Mouse (Mus musculus): ENCODE measurements at regions not wholly inside any gene's neighbourhood (a gene's known extent, or its start where the extent isn't known, plus 50 kb on each side); places are given as distances from the start of the nearest gene placed in this dataset.

DNA sequence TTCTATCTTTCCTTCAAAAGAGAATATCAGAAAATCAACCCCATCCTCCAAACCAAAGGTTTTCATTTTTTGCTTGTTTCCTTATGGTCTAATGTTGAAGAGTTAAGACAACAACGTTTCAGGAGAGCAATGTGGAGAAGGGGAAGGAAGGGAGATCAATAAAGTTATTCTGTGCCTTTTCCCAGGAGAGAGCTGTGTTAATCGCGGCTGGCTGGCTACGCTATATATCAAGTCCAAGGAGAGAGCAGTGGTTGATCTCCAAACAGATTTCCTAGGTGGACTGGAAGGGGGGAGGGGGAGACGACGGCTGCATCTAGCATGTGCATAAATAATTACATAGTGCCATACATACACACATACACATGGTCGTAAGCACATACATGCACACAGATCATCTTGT is 404.3 kb upstream of the Ubash3b start:
- Histone ChIP-seq H3K27ac (no peak overlapping the region), H3K4me3 (ENCODE audit: insufficient read depth in 1 of 2, low read depth in 2 of 2, low read length in 2 of 2) (no peak overlapping the region), H3K4me2 (ENCODE audit: low read depth) (no peak overlapping the region), H3K4me1 (replicated peaks; ENCODE audit: control insufficient read depth in 2 of 2, insufficient read depth in 2 of 2, low read length in 1 of 2) (no peaks in the 10 kb centered on the region), H3K36me3 (replicated peaks; ENCODE audit: control insufficient read depth, insufficient read depth, low read depth) (no peaks in the 10 kb centered on the region), H3K27me3 (ENCODE audit: control insufficient read depth, insufficient read depth, low read length) (no peaks in the 10 kb centered on the region), H3K9me3 (ENCODE audit: control insufficient read depth, low read length) (no peaks in the 10 kb centered on the region), H3K9ac (replicated peaks) (no peak overlapping the region)
- DNase-seq (ENCODE audit: low read depth in 3 of 3, low spot score in 3 of 3) (no peak), ATAC-seq (ENCODE audit: insufficient read depth) (no peak)
- no peak for TF ChIP-seq CTCF (IDR thresholded peaks at IDR 0.05; ENCODE audit: low read depth)
- no peak for TF ChIP-seq EP300 (IDR thresholded peaks at IDR 0.05; ENCODE audit: low read depth)
- 64% methylated on average over 7 of the region's 7 CpGs for WGBS (ENCODE audit: insufficient replicate concordance)

DNA sequence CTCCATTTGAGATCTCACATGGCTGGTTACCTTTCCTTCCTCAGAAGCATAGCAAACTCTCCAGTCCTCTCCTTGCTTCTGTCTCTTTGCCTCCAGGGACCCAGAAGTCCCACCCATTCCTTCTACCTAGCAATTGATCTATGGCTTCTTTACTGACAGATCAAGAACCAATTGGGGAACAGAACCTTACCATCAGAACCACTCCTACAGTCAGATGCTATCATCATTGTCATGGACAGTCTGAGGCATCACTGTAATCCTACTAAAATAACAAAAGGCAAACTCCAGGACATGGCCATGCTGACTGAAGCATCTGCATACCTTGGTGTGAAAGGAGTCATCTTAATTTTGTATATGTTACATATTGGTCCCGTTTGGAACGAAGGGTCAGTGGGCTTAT is 401.9 kb upstream of the Ubash3b start:
- TF ChIP-seq CTCF (IDR thresholded peaks at IDR 0.05; ENCODE audit: low read depth) (no peak), EP300 (IDR thresholded peaks at IDR 0.05; ENCODE audit: low read depth) (no peak)
- Histone ChIP-seq H3K4me1 (replicated peaks; ENCODE audit: control insufficient read depth in 2 of 2, insufficient read depth in 2 of 2, low read length in 1 of 2) (no peaks in the 10 kb centered on the region), H3K4me3 (ENCODE audit: insufficient read depth in 1 of 2, low read depth in 2 of 2, low read length in 2 of 2) (no peak overlapping the region), H3K27ac (no peak overlapping the region), H3K36me3 (replicated peaks; ENCODE audit: control insufficient read depth, insufficient read depth, low read depth) (no peaks in the 10 kb centered on the region), H3K9me3 (ENCODE audit: control insufficient read depth, low read length) (no peaks in the 10 kb centered on the region), H3K9ac (replicated peaks) (no peak overlapping the region), H3K27me3 (ENCODE audit: control insufficient read depth, insufficient read depth, low read length) (no peaks in the 10 kb centered on the region), H3K4me2 (ENCODE audit: low read depth) (no peak overlapping the region)
- WGBS (ENCODE audit: insufficient replicate concordance) = 53% methylated on average over 2 of the region's 2 CpGs
- no peak for ATAC-seq (ENCODE audit: insufficient read depth)
- DNase-seq (ENCODE audit: low read depth in 3 of 3, low spot score in 3 of 3) = no peak

GRCm38 (mm10) chr9:41558456-41558855 is 397.0 kb upstream of the Ubash3b start:
- 79% methylated on average over 3 of the region's 3 CpGs for WGBS (ENCODE audit: insufficient replicate concordance)
- Histone ChIP-seq H3K36me3 (replicated peaks; ENCODE audit: control insufficient read depth, insufficient read depth, low read depth) (no peaks in the 10 kb centered on the region), H3K27me3 (ENCODE audit: control insufficient read depth, insufficient read depth, low read length) (no peaks in the 10 kb centered on the region), H3K4me3 (ENCODE audit: insufficient read depth in 1 of 2, low read depth in 2 of 2, low read length in 2 of 2) (no peak overlapping the region), H3K4me2 (ENCODE audit: low read depth) (no peak overlapping the region), H3K9me3 (ENCODE audit: control insufficient read depth, low read length) (no peaks in the 10 kb centered on the region), H3K27ac (no peak overlapping the region), H3K4me1 (replicated peaks; ENCODE audit: control insufficient read depth in 2 of 2, insufficient read depth in 2 of 2, low read length in 1 of 2) (no peaks in the 10 kb centered on the region), H3K9ac (replicated peaks) (no peak overlapping the region)
- TF ChIP-seq CTCF (IDR thresholded peaks at IDR 0.05; ENCODE audit: low read depth) = no peak
- TF ChIP-seq EP300 (IDR thresholded peaks at IDR 0.05; ENCODE audit: low read depth) = no peak
- ATAC-seq (ENCODE audit: insufficient read depth) (no peak), DNase-seq (ENCODE audit: low read depth in 3 of 3, low spot score in 3 of 3) (no peak)

GRCm38 (mm10) chr9:41556888-41557287 is 395.4 kb upstream of the Ubash3b start:
- Histone ChIP-seq H3K4me1 (replicated peaks; ENCODE audit: control insufficient read depth in 2 of 2, insufficient read depth in 2 of 2, low read length in 1 of 2) (no peaks in the 10 kb centered on the region), H3K4me2 (ENCODE audit: low read depth) (no peak overlapping the region), H3K36me3 (replicated peaks; ENCODE audit: control insufficient read depth, insufficient read depth, low read depth) (no peaks in the 10 kb centered on the region), H3K9me3 (ENCODE audit: control insufficient read depth, low read length) (no peaks in the 10 kb centered on the region), H3K27ac (no peak overlapping the region), H3K9ac (replicated peaks) (no peak overlapping the region), H3K4me3 (ENCODE audit: insufficient read depth in 1 of 2, low read depth in 2 of 2, low read length in 2 of 2) (no peak overlapping the region), H3K27me3 (ENCODE audit: control insufficient read depth, insufficient read depth, low read length) (no peaks in the 10 kb centered on the region)
- 49% methylated on average over 4 of the region's 4 CpGs for WGBS (ENCODE audit: insufficient replicate concordance)
- TF ChIP-seq CTCF (IDR thresholded peaks at IDR 0.05; ENCODE audit: low read depth) (no peak), EP300 (IDR thresholded peaks at IDR 0.05; ENCODE audit: low read depth) (no peak)
- no peak for DNase-seq (ENCODE audit: low read depth in 3 of 3, low spot score in 3 of 3)
- ATAC-seq (ENCODE audit: insufficient read depth) = no peak

- Histone ChIP-seq H3K27me3 (ENCODE audit: control insufficient read depth, insufficient read depth, low read length) (no peaks in the 10 kb centered on the region), H3K4me1 (replicated peaks; ENCODE audit: control insufficient read depth in 2 of 2, insufficient read depth in 2 of 2, low read length in 1 of 2) (no peaks in the 10 kb centered on the region), H3K4me3 (ENCODE audit: insufficient read depth in 1 of 2, low read depth in 2 of 2, low read length in 2 of 2) (no peak overlapping the region), H3K9me3 (ENCODE audit: control insufficient read depth, low read length) (no peaks in the 10 kb centered on the region), H3K4me2 (ENCODE audit: low read depth) (no peak overlapping the region), H3K36me3 (replicated peaks; ENCODE audit: control insufficient read depth, insufficient read depth, low read depth) (no peaks in the 10 kb centered on the region), H3K27ac (no peak overlapping the region), H3K9ac (replicated peaks) (no peak overlapping the region)
- TF ChIP-seq EP300 (IDR thresholded peaks at IDR 0.05; ENCODE audit: low read depth) (no peak), CTCF (IDR thresholded peaks at IDR 0.05; ENCODE audit: low read depth) (no peak)
- no peak for DNase-seq (ENCODE audit: low read depth in 3 of 3, low spot score in 3 of 3)
- no peak for ATAC-seq (ENCODE audit: insufficient read depth)
- WGBS (ENCODE audit: insufficient replicate concordance) = 36% methylated on average over 1 of the region's 1 CpGs
Observed at GRCm38 (mm10) chr9:41545776-41546175, 384.3 kb upstream of the Ubash3b start.

All from liver, embryonic 14.5 days (tissue).